Mouse (Mus musculus) midbrain, embryonic 13.5 days (tissue): ENCODE data around the gene F2rl3. TPM values are rescaled to one million over a fixed set of nuclear protein-coding genes. Genes with fewer than 3 reads are reported as not detected.

ENCODE experiments used
- ATAC-seq: fragments of 200-750 bp; cut with Nextera tagmentation; 2 replicates; pipeline ENCODE4 v1.8.0; 2017; ENCODE audit warnings: mild to moderate bottlenecking, moderate TSS enrichment, moderate library complexity
- H3K27ac ChIP-seq: fragments of 300-500 bp; sonication (generic); 2 replicates; pipeline ENCODE4 v1.5.1; 2015; ENCODE audit warnings: inconsistent platforms, mild to moderate bottlenecking, moderate library complexity
- H3K27me3 ChIP-seq: fragments of 300-500 bp; sonication (generic); 2 replicates; pipeline ENCODE4 v1.6.1; 2015; ENCODE audit warnings: mild to moderate bottlenecking, inconsistent platforms
- H3K36me3 ChIP-seq: fragments of 300-500 bp; sonication (generic); 2 replicates; pipeline ENCODE4 v1.6.1; 2015; ENCODE audit warnings: mild to moderate bottlenecking, inconsistent platforms
- H3K4me1 ChIP-seq: fragments of 300-500 bp; sonication (generic); replicated peaks from 2 replicates; pipeline ENCODE4 v1.6.1; 2015; ENCODE audit warnings: inconsistent platforms
- H3K4me2 ChIP-seq: fragments of 300-500 bp; sonication (generic); replicated peaks from 2 replicates; pipeline ENCODE4 v1.6.1; 2015; ENCODE audit warnings: moderate library complexity, mild to moderate bottlenecking, inconsistent platforms
- H3K4me3 ChIP-seq: fragments of 300-500 bp; sonication (generic); replicated peaks from 2 replicates; pipeline ENCODE4 v1.5.1; 2015; ENCODE audit warnings: mild to moderate bottlenecking, inconsistent platforms
- H3K9ac ChIP-seq: fragments of 300-500 bp; sonication (generic); replicated peaks from 2 replicates; pipeline ENCODE4 v1.6.1; 2015; ENCODE audit warnings: mild to moderate bottlenecking, inconsistent platforms
- H3K9me3 ChIP-seq: fragments of 300-500 bp; sonication (generic); 2 replicates; pipeline ENCODE4 v1.6.1; 2016; ENCODE audit warnings: mild to moderate bottlenecking, inconsistent platforms
- WGBS: fragments of 180-500 bp; shearing (Covaris S2); methylation state at CpG from one replicate; pipeline ENCODE4 v1.1.7; 2015; 5-methylcytosine and 5-hydroxymethylcytosine counted together
- polyA plus RNA-seq: library from polyadenylated mRNA; unstranded; fragments of >200 nt; fragmentation: Nextera tagmentation; extraction: Ambion mirVana; gene quantifications from 2 replicates; pipeline ENCODE4 v1.2.1, GENCODE M21; 2015

Gene F2rl3
- polyA plus RNA-seq, 1 experiment from 2014 or later = 0.30 TPM

- Histone ChIP-seq H3K27ac (no peak overlapping the region), H3K9me3 (no peaks in the 10 kb centered on the region), H3K27me3 (no peaks in the 10 kb centered on the region), H3K4me1 (no peaks in the 10 kb centered on the region), H3K36me3 (peaks cover 96% of the 10 kb centered on the region), H3K4me2 (no peak overlapping the region), H3K4me3 (no peak overlapping the region), H3K9ac (no peak overlapping the region)
- WGBS = 81% methylated on average over 3 of the region's 3 CpGs
- no peak for ATAC-seq
These were observed 10.6 kb upstream of the F2rl3 start for GRCm38 (mm10) chr8:72751126-72751525.

GRCm38 (mm10) chr8:72752289-72752688 lies 9.4 kb upstream of the F2rl3 start:
- Histone ChIP-seq H3K4me2 (no peak overlapping the region), H3K4me1 (no peaks in the 10 kb centered on the region), H3K27me3 (no peaks in the 10 kb centered on the region), H3K27ac (no peak overlapping the region), H3K4me3 (no peak overlapping the region), H3K9ac (no peak overlapping the region), H3K9me3 (no peaks in the 10 kb centered on the region), H3K36me3 (peaks cover 96% of the 10 kb centered on the region)
- ATAC-seq = no peak
- WGBS = 88% methylated on average over 3 of the region's 3 CpGs

- Histone ChIP-seq H3K4me1 (no peaks in the 10 kb centered on the region), H3K9ac (no peak overlapping the region), H3K27me3 (no peaks in the 10 kb centered on the region), H3K4me2 (no peak overlapping the region), H3K9me3 (no peaks in the 10 kb centered on the region), H3K4me3 (no peak overlapping the region), H3K36me3 (peaks cover 96% of the 10 kb centered on the region), H3K27ac (no peak overlapping the region)
- WGBS = 97% methylated on average over 9 of the region's 9 CpGs
- ATAC-seq = no peak
These were observed 8.5 kb upstream of the F2rl3 start for GRCm38 (mm10) chr8:72753165-72753564.

- WGBS = 89% methylated on average over 2 of the region's 2 CpGs
- Histone ChIP-seq H3K4me2 (no peak overlapping the region), H3K27me3 (no peaks in the 10 kb centered on the region), H3K36me3 (peaks cover 96% of the 10 kb centered on the region), H3K4me3 (no peak overlapping the region), H3K9me3 (no peaks in the 10 kb centered on the region), H3K4me1 (no peaks in the 10 kb centered on the region), H3K27ac (no peak overlapping the region), H3K9ac (no peak overlapping the region)
- no peak for ATAC-seq
These were observed 7.9 kb upstream of the F2rl3 start for GRCm38 (mm10) chr8:72753781-72754180.

- 98% methylated on average over 2 of the region's 2 CpGs for WGBS
- H3K4me3 ChIP-seq = no peak overlapping the region
- H3K4me2 ChIP-seq = no peak overlapping the region
- H3K4me1 ChIP-seq = no peaks in the 10 kb centered on the region
- peaks cover 88% of the 10 kb centered on the region for H3K36me3 ChIP-seq
- no peak overlapping the region for H3K9ac ChIP-seq
- H3K27me3 ChIP-seq = no peaks in the 10 kb centered on the region
- no peak for ATAC-seq
- no peaks in the 10 kb centered on the region for H3K9me3 ChIP-seq
- H3K27ac ChIP-seq = no peak overlapping the region
These were observed 5.6 kb upstream of the F2rl3 start for GRCm38 (mm10) chr8:72756031-72756430.

GRCm38 (mm10) chr8:72756771-72757390 lies 4.8 kb upstream of the F2rl3 start:
- WGBS = 97% methylated on average over 35 of the region's 35 CpGs
- H3K4me3 ChIP-seq = no peak overlapping the region
- H3K4me1 ChIP-seq = no peaks in the 10 kb centered on the region
- no peaks in the 10 kb centered on the region for H3K27me3 ChIP-seq
- no peaks in the 10 kb centered on the region for H3K9me3 ChIP-seq
- ATAC-seq = no peak
- no peak overlapping the region for H3K4me2 ChIP-seq
- H3K27ac ChIP-seq = no peak overlapping the region
- H3K9ac ChIP-seq = no peak overlapping the region
- H3K36me3 ChIP-seq = peaks cover 80% of the 10 kb centered on the region

GRCm38 (mm10) chr8:72757426-72758195 lies 4.1 kb upstream of the F2rl3 start:
- Histone ChIP-seq H3K4me1 (no peaks in the 10 kb centered on the region), H3K27ac (no peak overlapping the region), H3K4me2 (no peak overlapping the region), H3K9me3 (no peaks in the 10 kb centered on the region), H3K36me3 (peaks cover 72% of the 10 kb centered on the region), H3K27me3 (no peaks in the 10 kb centered on the region), H3K4me3 (no peak overlapping the region), H3K9ac (no peak overlapping the region)
- WGBS = 94% methylated on average over 15 of the region's 15 CpGs
- ATAC-seq = no peak

DNA sequence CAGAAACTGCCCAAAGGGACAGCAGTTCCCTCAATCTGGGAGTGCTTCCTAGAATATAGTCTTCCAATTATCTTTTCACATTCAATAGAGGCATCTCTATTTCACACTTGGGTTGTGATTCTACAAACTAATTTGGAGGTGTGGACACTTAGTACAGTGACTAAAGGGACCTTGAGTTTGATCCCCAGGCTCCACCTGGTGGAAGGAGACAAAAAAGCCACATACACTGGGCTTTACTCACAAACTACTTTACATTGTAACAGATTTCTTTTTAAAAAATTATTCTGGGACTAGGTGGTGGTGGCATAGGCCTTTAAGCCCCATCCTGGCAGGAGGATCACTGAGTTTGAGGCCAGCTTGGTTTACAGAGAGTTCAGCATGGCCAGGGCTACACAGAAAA lies 3.4 kb upstream of the F2rl3 start:
- no peak overlapping the region for H3K9ac ChIP-seq
- H3K27me3 ChIP-seq = no peaks in the 10 kb centered on the region
- no peak overlapping the region for H3K4me2 ChIP-seq
- no peak overlapping the region for H3K27ac ChIP-seq
- H3K4me1 ChIP-seq = no peaks in the 10 kb centered on the region
- no peak for ATAC-seq
- H3K9me3 ChIP-seq = no peaks in the 10 kb centered on the region
- no peak overlapping the region for H3K4me3 ChIP-seq
- H3K36me3 ChIP-seq = peaks cover 65% of the 10 kb centered on the region

DNA sequence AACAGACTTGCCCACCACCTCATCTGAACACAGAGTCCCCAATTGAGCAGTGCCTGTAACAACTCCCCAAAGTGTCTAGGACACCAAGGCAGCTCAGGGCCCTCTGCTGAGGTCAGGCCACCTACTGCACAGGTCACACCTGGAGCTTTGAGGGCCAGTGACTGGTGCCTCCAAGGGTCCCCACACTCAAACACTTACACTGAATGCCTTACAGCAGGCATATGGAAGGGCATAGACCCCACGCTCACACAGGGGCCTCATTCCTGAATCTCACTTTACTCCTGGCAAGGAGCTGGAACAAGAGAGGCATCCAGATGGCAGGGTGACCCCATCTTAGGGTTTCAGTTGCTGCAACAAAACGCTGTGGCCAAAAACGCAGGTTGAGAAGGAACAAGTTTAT lies 1.5 kb upstream of the F2rl3 start:
- Histone ChIP-seq H3K9me3 (no peaks in the 10 kb centered on the region), H3K27me3 (peaks cover 11% of the 10 kb centered on the region; the same call in 1 of the 2 replicates), H3K4me2 (no peak overlapping the region), H3K9ac (no peak overlapping the region), H3K36me3 (peaks cover 51% of the 10 kb centered on the region), H3K4me3 (no peak overlapping the region), H3K4me1 (no peaks in the 10 kb centered on the region), H3K27ac (no peak overlapping the region)
- 90% methylated on average over 3 of the region's 3 CpGs for WGBS
- ATAC-seq = no peak

GRCm38 (mm10) chr8:72762306-72762705 lies 626 bp downstream of the F2rl3 start:
- no peak overlapping the region for H3K4me3 ChIP-seq
- ATAC-seq = no peak
- 90% methylated on average over 12 of the region's 12 CpGs for WGBS

DNA sequence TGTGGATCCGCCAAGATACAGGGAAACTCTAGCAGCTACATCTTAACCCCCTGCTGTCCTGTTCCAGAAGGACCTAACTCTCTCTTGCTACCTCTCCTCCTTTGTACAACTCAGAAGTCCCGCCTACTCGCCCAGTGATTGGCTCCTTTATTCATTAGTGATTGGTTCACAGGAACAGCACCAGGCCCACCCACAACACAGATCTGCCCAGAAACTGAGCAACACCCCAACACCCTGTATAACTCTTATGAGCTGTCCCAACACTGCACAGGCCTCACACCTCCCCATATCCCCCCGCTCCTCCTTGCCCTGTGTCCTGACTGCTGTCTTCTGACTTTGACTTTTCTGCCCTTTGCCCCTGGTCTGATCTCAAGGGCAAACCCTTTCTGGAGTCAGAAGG lies 4.0 kb downstream of the F2rl3 start:
- ATAC-seq = no peak
- Histone ChIP-seq H3K4me3 (no peak overlapping the region), H3K4me2 (no peak overlapping the region), H3K27ac (no peak overlapping the region), H3K9me3 (no peaks in the 10 kb centered on the region), H3K27me3 (peaks cover 20% of the 10 kb centered on the region; the same call in 1 of the 2 replicates), H3K9ac (no peak overlapping the region), H3K36me3 (no peaks in the 10 kb centered on the region), H3K4me1 (0 out of 2 replicates have a peak, but pooled peaks cover 7% of the 10 kb centered on the region)
- WGBS = 64% methylated on average over 4 of the region's 4 CpGs

More at GRCm38 (mm10) chr8:72762306-72762705, 626 bp downstream of the F2rl3 start:
- Histone ChIP-seq H3K36me3 (peaks cover 30% of the 10 kb centered on the region), H3K27me3 (peaks cover 17% of the 10 kb centered on the region; the same call in 1 of the 2 replicates), H3K9me3 (no peaks in the 10 kb centered on the region), H3K4me2 (no peak overlapping the region), H3K27ac (no peak overlapping the region), H3K4me1 (0 out of 2 replicates have a peak, but pooled peaks cover 7% of the 10 kb centered on the region), H3K9ac (no peak overlapping the region)

DNA sequence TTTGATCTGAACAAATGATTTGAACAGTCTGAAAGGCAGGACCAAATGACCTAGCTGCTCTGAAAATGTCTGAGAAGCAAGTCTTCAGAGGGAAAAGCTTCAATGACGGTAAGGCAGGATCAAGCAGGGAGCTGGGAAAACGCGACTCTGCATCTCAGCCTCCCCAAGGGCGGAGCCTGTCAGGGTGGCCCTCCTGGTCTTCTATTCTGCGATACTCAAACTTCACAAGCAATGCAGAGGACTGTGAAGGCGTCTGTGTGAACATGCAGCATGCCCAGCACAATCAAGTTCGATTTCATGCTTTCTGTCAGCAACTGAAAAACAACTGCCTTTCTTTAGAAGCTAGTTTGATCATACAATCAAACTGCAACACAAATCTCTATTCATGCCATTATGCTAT lies 5.1 kb downstream of the F2rl3 start:
- Histone ChIP-seq H3K4me2 (no peak overlapping the region), H3K9me3 (no peaks in the 10 kb centered on the region), H3K4me1 (0 out of 2 replicates have a peak, but pooled peaks cover 7% of the 10 kb centered on the region), H3K9ac (no peak overlapping the region), H3K4me3 (no peak overlapping the region), H3K27ac (no peak overlapping the region), H3K36me3 (no peaks in the 10 kb centered on the region), H3K27me3 (peaks cover 20% of the 10 kb centered on the region; the same call in 1 of the 2 replicates)
- peak; percentile 73 for ATAC-seq
- 27% methylated on average over 7 of the region's 7 CpGs for WGBS
